Mouse (Mus musculus) lung, postnatal 10 days (tissue): ENCODE results near the gene Thsd7b.
A peak's percentile ranks its signal among the peaks of the same experiment; 100 is the strongest.
"Not testable (repeated sequence)": the region's sequence is repeated elsewhere in the genome, so short reads cannot be mapped to it uniquely, and the experiment has no call there.

ENCODE experiments used
- DNase-seq: peaks from one replicate; pipeline ENCODE4 v3.0.0; 2021

Thsd7b gene

DNA sequence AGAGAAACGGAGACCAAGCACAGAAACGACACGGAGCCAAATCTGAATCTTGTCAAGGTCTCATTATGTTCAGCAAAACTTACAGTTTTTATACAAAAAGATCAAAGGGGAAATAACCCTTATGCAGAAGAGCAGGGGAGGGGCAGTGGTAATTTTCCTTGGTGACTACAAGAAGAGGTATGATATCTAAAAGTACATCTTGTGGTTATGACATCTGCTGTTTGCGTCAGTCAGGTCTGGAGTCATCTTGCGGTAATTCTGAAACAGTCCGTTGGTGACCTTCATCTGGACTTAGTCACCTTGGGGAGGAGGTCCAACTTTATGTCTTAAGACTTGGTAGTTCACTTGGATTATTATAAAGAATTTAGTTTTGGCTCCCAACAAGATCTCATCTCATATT is 378.3 kb downstream of the Thsd7b start:
- not testable (repeated sequence) for DNase-seq

DNA sequence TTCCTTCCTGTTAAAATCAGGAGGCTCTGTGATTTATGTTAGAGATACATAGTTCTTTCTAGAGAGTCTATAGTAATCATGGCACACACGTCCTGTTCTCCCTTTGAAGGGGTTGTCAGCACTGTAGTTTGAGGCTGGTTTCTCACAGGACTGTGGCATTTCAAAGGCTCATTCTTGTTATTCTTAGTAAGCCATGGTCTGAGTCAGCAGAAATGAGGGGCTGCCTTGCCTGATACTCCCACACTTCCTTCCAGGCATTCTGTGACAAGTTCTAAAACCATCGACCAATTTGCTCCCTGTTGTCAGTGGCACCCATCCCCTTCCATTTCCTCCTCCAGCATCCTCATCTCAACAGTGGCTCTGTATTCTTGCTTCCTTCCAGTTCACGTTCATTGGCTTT is 384.9 kb downstream of the Thsd7b start:
- DNase-seq = no peak

DNA sequence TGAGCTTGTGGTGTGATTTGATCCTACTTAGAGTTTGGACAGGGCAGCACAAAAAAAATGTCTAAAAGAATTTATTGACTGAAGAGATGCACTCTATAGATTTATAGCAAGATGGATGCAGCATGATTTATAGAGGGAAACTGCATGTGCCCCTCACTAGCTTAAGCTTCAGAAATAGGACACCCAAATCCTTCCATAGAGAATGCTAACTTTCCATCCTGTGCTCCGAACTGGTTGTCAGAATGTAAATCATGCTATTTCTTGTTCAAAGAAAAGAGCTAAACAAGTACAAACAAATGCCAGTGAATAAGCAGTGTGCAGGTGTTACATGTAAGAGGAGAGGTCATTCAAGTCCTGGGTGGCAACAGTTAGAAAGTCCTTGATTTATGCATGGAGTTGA is 402.8 kb downstream of the Thsd7b start:
- DNase-seq = no peak

DNA sequence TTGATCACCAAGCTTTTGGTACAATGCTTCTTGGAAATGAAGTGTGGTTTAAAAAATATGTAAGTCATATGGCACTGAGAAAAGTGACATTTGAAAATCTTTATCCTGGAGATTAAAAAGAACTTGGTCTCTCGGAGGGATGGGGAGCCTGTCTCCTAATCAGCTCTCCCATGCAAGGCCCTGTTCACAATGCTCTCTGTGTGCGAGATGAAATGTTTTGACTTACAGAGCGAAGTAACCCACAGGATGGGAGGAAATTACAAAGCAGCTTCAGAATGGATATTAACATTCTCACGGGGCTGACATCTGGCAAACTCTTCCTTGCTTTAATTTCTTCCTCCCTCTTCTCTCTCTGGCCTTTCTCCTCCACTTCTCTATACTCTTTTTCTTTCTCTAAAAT is 405.7 kb downstream of the Thsd7b start:
- no peak for DNase-seq

DNA sequence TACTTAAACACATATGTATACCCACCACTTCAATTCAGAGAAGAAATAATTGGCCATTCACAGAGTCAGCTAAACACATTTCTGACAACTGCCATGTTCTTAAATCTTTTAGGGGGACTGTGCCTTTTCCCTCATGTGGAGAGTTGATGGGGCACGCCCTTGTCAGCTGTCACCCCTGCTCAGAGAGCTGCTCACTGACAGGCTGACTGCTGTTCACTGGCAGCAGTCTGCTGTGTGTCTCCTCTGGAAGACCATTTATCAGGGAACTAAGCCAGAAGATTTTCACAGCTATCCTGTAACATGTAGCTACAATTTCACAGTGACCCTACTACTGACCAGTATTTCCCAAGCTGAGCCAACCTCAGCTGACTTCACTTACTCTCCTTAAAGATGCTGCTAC is 432.6 kb downstream of the Thsd7b start:
- DNase-seq = no peak

DNA sequence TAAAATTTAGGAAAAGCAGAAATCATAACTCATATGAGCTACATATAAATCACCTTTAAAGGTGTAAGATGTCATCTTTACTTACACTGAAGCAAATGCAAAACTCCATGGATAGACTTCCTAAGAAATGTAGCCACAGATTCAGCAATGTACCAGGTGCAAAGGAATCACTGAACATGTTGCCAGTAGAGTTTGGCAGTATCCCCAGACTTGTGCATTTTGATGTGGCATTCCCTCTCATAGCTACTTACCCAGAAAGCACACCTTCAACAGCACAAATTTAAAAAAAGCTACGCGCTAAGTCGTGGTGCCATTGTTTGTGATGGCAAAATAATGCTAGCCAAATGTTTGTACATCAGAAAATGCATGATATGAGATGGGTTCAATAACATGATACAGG is 439.6 kb downstream of the Thsd7b start:
- no peak for DNase-seq

DNA sequence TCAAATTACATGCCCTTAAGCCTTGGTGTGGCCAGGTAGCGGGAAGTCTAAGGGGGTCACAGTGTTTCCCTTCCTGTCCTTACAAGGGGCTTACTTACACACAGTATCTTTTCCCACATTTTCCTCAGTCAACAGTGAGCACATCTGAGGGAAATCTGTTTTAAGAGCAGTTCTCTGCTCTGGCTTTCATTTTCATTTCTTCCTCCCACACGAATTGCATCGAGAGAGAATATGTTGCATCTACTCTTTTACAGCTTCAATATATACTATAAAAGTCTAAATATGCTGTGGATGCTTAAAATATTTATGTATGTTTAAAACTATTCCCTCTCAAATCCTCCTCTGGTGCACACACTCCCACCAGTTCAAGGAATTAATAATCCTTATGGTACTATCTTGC is 440.5 kb downstream of the Thsd7b start:
- no peak for DNase-seq

DNA sequence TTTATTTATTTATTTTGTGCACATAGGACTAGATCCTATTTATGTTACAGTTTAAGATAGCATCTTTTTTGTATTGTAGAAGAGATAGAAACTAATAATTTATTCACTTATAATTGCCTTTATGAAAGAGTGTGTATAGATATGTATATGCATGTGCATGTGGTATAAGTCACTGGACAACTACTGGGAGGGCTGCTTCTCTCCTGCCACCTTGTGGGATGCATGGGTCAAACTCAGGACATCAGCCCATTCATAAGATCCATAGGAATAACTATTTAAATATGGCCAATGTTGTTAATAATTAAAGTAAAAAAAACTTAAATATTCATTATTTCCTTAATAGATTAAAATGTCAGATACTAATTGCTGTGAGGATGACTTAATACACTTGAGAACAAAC is 446.5 kb downstream of the Thsd7b start:
- no peak for DNase-seq

DNA sequence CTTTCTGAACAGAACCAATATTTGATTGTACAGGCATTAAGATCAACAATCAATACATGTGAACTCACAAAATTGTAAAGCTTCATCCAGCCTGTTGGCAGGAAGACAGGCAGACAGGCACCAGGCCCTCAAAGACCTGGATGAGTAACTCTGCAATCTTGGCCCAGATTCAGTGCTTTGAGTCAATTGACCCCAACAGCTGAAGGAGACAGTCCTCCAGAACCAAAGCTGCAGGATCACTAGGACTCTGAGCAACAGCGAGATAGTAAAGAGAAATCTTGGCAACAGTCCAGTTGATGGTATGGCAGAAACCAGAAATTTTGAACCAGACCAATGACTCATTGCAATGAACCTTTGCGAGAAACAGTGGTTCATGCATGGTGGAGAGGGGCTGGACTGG is 458.9 kb downstream of the Thsd7b start:
- no peak for DNase-seq

DNA sequence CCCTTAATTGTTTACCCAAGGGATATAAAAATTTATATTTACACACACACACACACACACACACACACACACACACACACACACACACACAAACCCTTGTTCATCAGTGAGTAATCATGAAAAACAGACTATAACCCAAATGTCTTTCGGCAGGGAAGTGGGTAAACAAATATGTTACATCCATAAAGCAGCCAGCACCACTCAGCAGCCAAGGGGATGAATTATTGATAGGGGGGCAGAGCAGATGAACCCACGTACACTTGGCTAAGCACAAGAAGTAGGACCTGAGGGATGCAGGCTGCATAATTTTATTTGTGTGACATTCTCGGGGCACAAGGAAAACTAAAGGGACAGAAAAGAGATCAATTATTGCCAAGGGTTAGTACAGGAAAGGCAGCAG is 474.5 kb downstream of the Thsd7b start:
- DNase-seq = no peak

DNA sequence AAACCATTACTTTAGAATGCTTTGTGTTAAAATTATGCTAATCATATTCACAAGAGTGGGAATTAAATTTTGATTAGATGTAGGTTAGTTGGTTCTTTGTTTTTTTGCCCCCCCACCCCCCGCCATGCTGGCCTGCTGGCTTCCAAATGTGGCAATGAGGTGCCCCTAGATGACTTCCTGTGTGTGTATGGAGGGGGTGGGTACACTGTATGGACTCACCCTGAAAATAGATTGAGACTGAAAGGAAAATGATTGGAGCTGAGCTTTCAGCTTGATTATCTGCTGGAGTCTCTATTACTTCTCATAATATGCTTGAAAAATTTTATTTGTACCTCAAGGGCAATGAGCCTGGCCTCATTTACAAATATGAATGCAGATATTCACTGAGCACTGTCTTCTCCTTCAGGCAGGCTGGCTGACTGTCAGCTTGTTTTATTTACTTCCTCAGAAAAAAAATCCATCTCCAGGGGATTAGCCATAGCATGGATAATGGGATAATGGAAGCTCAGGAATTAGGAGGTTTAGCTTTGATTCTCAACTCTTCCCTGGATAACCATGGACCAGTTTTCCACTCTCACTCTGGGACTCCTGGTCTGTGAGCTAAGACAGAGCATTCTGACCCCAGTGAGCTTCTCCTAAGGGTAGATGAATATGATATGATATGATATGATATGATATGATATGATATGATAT is 483.6 kb downstream of the Thsd7b start:
- no peak for DNase-seq

DNA sequence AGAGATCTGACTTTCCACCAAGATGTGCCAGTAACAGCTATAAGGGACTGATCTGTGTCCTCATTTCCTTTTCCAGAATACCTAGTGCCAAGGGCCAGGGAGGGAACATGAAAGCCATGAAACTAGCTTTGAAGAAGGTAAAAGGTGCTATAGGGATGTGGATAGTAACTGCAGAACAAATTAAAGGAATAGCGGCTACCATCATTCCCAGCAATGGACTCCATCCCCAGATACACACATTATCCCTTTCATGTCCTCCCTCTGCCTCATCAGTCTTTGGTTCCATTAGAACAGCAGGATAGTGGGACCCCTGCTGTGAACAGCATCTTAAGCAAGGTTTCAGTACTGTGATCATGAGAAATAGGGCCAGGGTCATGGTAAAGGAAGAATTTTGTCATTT is 485.9 kb downstream of the Thsd7b start:
- DNase-seq = no peak

DNA sequence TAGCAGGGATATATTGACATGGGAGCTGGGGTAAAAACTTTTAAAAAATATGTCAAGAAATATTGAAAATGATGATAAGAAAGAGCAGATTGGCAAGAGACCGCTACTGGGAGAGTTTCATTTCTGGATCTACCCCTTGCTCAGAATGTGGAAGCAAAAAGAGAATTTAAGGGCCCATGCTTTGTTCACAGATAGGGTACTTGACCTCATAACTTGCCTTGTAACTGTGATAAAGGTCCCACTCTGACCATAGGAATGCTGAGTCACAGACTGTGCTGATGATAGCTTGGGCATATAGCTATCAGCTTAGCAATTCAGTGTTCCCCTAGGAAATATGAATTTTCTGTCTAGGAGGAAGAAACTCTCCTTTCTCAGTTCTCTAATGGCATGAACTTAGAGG is 488.1 kb downstream of the Thsd7b start:
- DNase-seq = no peak

DNA sequence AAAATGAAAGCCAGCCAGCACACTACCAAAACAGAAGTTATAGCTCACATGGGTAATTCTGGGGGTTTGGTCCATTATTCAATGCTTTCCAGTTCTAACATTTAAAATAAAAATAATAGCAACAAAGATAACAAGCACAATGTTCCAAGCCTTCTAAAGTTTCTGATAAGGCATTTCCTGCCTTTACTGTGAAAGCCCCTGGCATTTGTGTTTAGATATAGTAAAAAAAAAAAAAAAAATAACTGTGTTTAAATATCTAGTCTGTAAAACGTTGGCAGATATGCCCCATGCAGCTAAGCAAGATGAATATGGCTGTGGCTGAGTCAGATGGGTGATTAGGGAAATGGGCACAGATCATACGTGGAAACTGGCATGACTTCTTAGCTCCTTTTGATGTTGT is 491.6 kb downstream of the Thsd7b start:
- DNase-seq = no peak

DNA sequence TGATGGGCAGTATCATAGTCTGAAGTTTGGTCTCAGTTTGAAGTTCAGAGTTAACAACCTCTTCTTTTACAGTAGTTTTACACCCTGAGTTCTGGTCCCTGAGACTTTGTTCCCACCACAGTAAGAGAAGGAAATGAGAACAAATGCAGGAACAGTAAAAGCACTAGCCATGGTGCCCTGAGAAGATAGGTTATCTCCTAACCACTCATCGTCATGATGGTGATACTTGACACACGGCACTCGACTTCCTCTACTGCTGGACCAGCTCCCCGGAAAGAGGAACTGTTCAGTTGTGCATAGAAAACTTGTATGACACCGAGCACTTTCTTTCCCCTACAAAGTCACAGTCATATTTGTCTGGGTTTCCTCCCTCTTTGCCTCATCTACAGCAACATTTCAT is 504.0 kb downstream of the Thsd7b start:
- DNase-seq = no peak

DNA sequence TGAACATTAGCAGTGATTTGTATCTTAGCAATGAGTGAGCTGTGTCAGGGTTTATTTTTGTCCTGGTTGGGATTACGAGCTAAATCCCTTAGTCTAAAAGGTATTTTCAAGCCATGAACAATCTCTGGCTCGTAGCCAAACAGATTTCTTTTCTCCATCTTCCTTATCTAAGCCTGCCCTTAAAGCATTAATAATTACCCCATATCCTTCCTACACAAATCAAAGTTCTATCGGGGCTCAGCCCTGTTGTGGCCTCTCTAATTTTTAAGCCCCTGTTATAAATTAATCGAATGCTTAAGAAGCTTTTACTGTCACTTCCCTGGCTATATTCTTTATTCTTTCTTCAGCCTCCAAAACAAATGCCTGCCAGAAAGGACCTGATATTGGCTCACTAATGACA is 506.4 kb downstream of the Thsd7b start:
- DNase-seq = no peak

DNA sequence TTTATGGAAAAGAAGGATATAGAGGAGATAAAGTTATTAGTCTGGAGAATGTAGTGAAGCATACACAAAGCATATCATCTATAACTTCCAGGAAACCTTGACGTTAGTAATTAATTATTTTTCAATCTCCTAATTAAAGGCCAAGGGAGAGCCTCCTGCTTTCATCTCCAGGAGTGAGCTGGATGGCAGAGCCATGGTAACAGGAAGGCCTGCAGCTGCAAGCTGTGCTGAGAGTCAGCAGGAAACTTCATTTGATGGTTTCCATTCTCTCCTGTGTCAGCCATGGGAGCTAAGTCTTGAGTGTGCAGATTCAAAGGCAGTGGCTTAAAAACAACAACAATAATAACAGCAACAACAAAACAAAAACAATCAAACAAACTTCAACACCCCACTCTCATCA is 507.5 kb downstream of the Thsd7b start:
- DNase-seq = no peak

DNA sequence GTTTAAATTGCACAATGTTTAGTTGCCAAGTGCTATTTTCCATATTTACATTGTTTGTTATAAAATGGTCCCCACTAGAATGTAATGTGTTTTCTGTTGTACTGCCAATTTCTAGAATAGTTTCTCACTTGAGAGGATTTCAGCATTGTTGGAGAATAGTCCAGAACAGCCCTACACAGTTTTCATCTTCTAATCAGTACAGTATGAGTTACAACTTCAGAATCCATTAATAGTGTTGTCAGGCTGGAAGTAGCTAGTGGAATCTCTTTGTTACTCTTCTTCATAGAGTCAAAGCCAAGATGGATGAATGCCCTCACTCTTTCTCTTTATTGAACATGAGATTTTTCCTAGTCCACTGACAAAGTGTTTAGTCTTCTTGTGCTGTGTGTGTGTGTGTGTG is 525.4 kb downstream of the Thsd7b start:
- DNase-seq = no peak

DNA sequence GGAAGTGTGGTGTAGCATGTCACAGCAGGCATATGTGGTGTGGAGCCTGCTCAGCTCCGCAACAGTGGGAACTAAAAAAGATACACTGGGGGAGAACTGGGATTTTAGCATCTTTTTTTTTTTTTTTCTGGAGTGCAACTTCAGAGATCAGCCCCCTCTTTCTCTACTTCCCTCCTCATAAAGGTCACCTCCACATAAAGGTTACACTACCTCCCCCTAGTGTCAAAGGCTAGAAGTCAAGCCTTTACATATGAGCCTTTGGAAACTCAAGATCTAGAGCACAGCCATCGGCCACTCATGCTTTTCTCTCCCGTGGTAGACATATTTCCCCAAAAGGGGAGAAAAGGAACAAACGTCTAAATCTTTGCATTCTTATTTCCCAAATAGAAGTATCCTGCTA is 553.8 kb downstream of the Thsd7b start:
- no peak for DNase-seq

DNA sequence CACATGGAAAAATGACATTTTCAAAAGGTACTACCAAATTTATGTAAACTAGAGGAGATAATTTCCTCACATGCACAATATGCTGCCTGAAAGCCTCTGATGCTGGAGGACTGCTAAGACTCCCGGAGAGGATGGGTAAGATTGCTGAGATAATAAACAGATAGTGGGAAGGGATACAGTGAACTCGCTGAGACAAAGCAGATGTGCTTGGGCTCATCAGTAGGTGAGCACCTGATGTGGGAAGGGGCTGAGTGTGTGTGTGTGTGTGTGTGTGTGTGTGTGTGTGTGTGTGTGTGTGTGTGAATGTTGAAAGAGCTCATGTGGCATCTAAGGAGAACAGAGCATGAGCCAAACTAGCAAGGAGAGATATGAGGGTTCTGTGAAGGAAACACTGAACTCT is 564.2 kb downstream of the Thsd7b start:
- DNase-seq = no peak

DNA sequence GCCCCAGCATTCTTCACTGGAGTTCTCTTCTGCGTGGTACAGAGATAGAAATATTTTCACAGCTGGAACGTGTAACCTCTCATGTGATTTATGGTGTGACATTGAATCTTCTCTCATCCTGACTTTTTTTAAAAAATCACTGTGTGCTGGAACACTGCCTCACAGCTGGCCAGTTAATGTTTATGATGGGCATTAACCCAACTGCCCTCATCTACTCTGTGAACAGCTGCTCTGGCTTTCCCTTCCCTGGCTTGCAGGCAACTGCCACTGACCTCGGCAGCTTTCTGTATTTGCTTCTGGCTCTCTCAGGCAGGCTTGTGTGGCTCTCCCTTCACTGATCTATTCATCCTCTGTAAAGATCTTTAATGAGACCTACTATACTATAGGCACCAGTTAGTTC is 564.7 kb downstream of the Thsd7b start:
- peak; percentile 51 for DNase-seq

DNA sequence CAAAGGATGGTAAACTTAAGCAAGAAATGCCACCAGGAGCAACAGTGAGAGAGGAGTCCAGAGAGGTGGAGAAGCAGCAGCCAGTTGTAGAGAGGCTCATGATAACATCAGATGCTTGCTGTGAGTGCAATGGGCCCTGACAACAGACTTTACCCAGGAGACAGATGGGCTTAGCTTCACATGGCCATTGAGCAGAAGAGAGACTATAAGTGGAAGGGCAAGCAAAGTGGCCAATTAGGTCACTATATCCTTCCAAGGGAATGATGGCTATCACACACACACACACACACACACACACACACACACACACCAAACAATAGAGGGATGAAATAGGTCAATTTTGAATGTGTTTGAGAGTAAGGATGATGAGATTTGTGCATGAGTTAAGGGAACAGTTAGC is 565.4 kb downstream of the Thsd7b start:
- DNase-seq = no peak

DNA sequence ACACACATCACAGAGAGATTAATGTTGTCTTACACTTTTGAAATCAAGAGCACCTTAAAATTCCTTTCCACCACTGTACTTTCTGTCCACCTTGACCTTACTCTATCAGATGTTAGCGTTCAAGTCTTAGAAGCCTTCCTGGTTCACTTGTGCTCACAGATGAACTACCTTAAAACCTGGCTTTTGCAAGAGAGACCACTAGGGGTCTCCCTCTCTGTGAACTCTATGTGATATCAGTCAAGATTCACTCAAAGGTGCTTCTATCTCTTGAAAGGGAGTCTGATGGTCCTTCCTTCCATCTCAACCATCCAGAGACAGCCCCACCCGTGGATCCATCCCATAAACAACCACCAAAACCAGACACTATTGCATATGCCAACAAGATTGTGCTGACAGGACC is 570.3 kb downstream of the Thsd7b start:
- DNase-seq = peak; percentile 5

DNA sequence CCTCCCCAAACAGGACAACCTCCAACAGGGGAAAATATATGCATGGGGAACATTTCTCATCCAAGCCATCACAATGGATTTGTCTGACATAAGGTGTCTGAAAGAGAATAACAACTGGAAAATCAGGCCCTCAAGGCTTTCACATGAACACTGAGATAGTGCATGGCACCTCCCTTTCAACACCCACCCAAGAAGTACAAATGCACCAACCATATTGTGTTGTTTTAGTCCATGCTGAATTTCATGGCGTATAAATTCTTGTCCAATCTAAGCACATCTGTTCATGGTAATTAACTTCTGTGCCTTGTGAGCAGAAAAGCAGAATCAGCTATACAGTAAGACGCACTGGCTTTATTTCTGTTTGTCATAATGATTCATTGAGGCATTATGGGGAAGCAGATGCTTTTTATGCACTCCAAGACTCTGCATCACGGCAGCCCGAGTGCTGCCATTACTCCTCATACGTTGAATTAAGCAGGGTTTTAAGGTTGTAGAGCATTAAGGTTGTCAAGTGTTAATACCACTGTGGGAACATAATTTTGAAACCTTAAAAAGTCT is 577.0 kb downstream of the Thsd7b start:
- DNase-seq = no peak

DNA sequence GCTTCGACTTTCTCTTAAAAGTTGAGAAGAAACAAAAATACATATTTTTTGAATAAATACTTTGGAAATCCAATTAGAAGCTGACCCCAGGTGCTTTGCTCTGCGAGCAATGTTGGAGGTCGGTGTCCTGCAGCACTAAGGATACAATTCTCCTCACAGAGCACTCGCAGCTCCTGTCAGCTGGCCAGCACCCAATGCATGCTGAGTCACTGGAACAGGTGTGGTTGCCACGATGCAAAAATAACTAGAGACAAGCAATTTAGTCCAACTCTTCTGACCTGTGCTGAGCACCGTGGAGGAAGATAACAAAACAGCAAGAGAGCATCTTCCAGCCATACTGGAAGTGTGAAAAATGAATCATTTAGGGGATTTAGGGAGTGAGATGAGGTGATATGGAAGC is 594.6 kb downstream of the Thsd7b start:
- DNase-seq = no peak
